Mouse (Mus musculus) embryonic fibroblast, embryonic 13.5 days (primary cell): ENCODE measurements around the gene Exoc4. TPM values are rescaled to one million over a fixed set of nuclear protein-coding genes. Genes with fewer than 3 reads are reported as not detected.

ENCODE experiments used
- H3K27ac ChIP-seq: 2 replicates; pipeline ENCODE4 v1.5.1; 2012; ENCODE audit warnings: low read length, control low read depth, inconsistent platforms; ENCODE audit not compliant: insufficient read depth
- H3K4me1 ChIP-seq: 2 replicates; pipeline ENCODE4 v1.6.1; 2011; ENCODE audit warnings: low read length; ENCODE audit not compliant: control insufficient read depth, insufficient read depth
- H3K4me3 ChIP-seq: 2 replicates; pipeline ENCODE4 v1.5.1; 2011; ENCODE audit warnings: mild to moderate bottlenecking, control low read depth, low read length; ENCODE audit not compliant: insufficient read depth
- CTCF ChIP-seq: IDR thresholded peaks from 2 replicates; pipeline ENCODE4 v1.5.1; 2011; ENCODE audit warnings: mild to moderate bottlenecking, control low read depth, low read length, moderate library complexity, borderline replicate concordance; ENCODE audit not compliant: insufficient read depth
- POLR2A ChIP-seq: IDR thresholded peaks from 2 replicates; pipeline ENCODE4 v1.6.1; 2011; ENCODE audit warnings: low read depth, mild to moderate bottlenecking, control low read depth, low read length, moderate library complexity
- polyA plus RNA-seq: library from polyadenylated mRNA; stranded (reverse); fragments of >200 nt; gene quantifications from 2 replicates; pipeline ENCODE4 v1.2.4, GENCODE M21; 2011; ENCODE audit warnings: low read depth; ENCODE audit not compliant: missing spikeins, insufficient read length

Exoc4 gene
- polyA plus RNA-seq, 1 experiment: 121 TPM

DNA sequence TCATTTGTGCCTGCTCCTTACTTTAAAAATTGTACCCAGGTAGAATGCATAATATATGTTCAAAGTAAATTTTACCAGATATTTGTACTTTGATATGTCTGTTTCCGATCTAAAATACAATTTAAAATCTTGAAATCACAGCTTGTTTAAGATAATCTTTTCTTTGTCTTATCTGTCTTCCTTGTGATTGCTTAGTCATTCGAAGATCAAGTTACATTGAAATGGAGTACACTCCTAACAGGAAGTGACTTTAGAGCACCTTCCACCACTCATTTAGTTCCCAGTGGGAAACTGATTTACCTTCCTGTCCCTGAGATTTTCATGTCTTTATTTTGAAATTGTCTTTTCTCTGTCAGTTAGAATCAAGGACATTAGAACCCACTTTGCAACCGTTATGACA is 254.5 kb downstream of the Exoc4 start:
- no peak for TF ChIP-seq POLR2A
- no peak for TF ChIP-seq CTCF
- Histone ChIP-seq H3K4me1 (no peaks in the 10 kb centered on the region), H3K27ac (no peak overlapping the region)

DNA sequence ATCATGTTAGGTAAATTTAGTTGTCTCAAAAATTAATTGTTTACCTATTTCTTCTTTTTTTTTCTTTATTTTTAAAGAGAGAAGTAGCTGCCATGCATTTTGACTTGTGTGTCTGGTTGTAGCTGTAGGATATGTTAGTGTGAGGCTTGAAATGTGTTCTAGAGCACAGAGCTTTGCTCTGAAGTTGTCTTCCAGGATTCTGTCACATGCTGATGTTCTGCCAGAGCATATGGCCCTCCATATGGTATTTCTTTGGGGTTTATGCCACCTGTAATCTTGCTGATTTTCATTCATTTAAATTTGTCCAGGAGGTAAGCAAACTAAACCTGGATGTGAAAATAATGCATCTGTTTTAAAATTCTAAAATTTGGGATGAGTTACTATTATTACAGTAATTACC is 258.2 kb downstream of the Exoc4 start:
- H3K27ac ChIP-seq: no peak overlapping the region
- no peak for TF ChIP-seq POLR2A
- no peak for TF ChIP-seq CTCF
- no peak overlapping the region for H3K4me3 ChIP-seq
- no peaks in the 10 kb centered on the region for H3K4me1 ChIP-seq

More for the DNA sequence above, 254.5 kb downstream of the Exoc4 start:
- H3K4me3 ChIP-seq: no peak overlapping the region

DNA sequence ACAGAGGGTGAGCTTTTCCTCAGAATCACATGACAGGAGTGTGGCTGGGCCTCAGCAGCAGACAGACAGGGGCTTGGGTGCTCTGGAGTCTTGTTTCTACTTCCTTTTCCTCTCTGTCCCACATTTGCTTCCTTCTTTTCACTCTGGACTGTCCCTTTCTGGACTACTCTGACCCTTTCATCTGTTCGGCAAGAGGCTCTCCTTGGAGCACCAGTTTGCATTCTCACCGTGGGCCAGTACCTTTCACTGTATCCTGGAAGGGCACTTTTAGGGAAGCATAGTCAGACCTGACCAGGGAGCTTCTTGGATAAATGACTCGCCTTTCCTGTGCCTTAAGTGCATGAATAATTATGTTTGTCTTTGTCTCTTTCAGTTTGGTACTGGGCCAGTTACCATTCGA is 266.5 kb downstream of the Exoc4 start:
- H3K4me1 ChIP-seq: peaks cover 11% of the 10 kb centered on the region
- H3K4me3 ChIP-seq: no peak overlapping the region
- no peak for TF ChIP-seq POLR2A
- no peak for TF ChIP-seq CTCF
- no peak overlapping the region for H3K27ac ChIP-seq

DNA sequence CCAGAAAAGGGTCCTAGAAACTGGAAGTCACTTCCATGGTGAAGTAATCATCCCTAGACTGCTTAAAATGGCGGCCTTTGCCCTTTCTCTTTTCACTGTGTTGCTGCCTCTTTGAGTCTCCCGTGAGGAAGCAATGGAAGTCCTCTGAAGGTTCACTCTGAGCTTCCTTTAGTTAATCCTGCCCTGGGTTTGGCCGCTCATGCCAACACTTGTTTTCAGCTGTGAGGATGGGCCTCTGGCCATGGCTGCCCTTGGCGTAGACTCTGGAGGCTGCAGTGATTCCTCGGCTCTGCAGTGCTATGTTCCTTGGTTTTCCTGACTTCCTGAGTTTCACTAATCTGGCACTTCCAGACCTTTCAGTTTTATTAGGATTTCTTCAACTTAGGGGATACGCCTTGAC is 267.9 kb downstream of the Exoc4 start:
- H3K4me1 ChIP-seq: peaks cover 11% of the 10 kb centered on the region
- H3K27ac ChIP-seq: no peak overlapping the region
- TF ChIP-seq POLR2A (no peak), CTCF (no peak)
- no peak overlapping the region for H3K4me3 ChIP-seq

DNA sequence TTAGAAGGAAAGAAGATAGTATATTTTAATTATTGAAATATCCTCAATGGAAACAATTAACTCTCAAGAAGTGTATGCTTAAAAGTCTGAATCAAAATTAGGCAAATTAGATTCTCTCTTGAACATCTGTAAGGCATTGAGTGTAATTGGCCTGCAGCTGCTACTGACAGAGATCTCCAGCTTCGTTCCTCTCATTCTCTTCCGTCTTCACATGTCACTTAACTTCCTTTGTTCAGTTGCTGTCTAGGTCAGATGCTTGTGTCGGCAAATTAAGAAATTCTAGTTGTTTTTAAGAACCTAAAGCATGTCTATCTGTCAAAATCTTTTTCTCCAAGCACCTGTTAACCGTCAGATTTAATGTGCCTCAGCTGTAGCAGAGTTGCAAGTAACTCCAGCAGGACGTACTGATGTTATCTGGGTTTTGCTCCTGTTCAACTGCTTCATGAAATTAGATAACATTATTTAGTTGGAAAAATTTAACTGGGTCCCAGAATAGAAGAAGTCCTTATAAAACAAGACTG is 269.1 kb downstream of the Exoc4 start:
- Histone ChIP-seq H3K27ac (no peak overlapping the region), H3K4me1 (peaks cover 11% of the 10 kb centered on the region), H3K4me3 (no peak overlapping the region)
- TF ChIP-seq CTCF (no peak), POLR2A (no peak)

DNA sequence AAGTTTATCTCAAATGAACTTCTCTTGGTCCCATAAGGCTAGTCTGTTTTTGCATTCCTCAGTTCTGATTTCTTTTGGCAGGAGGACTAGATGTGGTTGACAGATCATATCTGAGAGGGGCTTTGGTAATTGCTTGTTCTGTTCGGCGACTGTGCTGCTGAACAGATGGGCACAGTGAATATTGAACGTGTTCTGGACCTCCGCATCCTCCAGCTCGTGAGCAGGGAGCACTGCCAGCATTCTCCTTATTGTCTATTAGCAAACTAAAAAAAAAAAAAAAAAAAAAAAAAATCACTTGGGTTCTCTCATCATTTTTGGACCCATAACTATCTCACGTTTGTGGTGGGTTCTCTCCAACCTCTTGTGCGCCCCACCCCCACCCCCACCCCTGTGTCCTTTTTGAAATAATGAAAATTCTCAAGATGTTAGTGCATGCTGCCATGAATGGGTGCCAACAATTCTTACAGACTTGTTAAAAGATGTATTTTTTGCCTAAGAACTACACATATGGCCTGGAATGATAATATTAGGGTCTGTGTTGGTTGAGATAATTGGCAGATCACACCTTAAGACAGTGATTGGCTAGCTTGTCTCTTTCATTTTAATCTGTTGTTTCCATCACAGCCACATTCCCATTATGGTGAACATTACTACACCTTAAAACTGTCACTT is 276.9 kb downstream of the Exoc4 start:
- Histone ChIP-seq H3K4me3 (no peak overlapping the region), H3K4me1 (no peaks in the 10 kb centered on the region), H3K27ac (no peak overlapping the region)
- TF ChIP-seq POLR2A (no peak), CTCF (no peak)

DNA sequence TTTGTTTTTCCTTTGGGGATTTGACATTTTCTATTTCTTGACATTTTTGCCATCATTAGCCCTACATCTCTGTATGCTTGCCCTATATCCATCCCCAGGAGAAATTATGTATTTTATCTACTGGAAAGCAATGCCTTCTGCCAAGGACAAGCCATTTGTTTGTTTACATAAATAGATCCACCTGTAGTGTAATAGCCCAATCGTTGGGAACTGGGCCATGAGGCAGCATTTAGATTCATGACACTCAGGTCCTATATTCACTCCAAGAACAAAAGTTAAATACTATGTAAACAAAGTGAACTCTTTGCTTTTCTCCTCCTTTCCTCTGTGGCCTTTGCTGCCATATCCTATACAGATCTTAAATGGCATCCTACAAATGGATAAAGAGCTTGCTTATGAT is 291.5 kb downstream of the Exoc4 start:
- no peak overlapping the region for H3K4me3 ChIP-seq

DNA sequence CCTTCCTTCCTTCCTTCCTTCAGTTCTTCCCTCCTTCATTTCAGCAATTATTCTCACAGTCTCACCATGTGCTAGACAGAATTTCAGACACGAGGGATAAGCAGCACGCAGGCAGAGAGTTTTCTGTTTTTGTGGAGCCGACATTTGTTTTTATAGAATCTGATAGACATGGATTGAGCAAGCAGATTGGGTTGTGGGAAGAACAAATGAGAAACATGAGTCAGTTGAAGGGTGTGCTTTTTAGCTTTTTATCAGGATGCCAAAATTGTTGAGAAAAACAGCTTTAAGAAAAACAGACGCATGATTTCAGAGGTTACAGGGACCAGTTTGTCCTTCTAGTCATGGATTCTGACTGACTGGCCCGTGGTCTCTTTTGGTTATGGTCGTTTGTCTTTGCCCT is 293.8 kb downstream of the Exoc4 start:
- TF ChIP-seq POLR2A: no peak
- TF ChIP-seq CTCF: no peak
- Histone ChIP-seq H3K4me1 (no peaks in the 10 kb centered on the region), H3K27ac (no peak overlapping the region), H3K4me3 (no peak overlapping the region)

More for the DNA sequence above, 291.5 kb downstream of the Exoc4 start:
- TF ChIP-seq POLR2A: no peak
- TF ChIP-seq CTCF: no peak
- Histone ChIP-seq H3K4me1 (no peaks in the 10 kb centered on the region), H3K27ac (no peak overlapping the region)

DNA sequence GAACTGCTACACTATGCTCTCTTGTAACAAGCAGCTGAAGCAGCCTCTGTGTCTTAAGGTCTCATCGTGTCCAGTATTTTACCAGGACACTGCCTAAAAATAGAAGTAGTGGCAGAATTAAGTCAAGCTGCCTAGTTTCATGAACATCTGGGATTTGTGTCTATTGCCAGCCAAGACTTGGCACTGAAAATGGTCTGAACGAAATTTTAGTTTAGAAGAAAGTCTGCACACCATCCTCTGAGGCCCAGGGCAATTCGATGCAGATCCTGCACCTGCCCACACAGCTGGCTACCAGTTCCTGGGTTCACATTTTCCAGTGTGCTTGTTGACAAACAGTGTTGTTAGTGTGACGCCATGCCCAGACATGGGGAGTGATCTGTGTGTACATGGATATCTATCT is 303.0 kb downstream of the Exoc4 start:
- H3K27ac ChIP-seq: no peak overlapping the region
- H3K4me3 ChIP-seq: no peak overlapping the region
- H3K4me1 ChIP-seq: no peaks in the 10 kb centered on the region
- TF ChIP-seq CTCF (no peak), POLR2A (no peak)

DNA sequence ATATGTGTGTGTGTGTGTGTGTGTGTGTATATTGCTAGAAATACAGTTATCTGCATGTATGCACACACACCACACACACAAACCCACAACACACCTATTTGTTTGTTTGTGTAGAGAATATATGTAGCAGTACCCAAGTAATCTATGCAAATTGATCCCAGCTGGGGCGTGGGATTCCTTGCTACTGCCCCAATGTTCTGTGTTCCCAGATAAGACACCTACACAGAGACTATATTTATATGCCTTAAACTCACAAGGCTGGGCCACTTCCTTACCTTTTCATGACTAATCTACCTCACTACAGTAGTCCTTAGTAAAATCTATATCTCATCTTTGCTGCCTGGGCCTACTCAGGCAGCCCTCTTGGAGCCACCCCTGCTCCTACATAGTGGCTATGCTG is 312.0 kb downstream of the Exoc4 start:
- H3K27ac ChIP-seq: no peak overlapping the region
- no peak overlapping the region for H3K4me3 ChIP-seq
- TF ChIP-seq POLR2A (no peak), CTCF (no peak)
- no peaks in the 10 kb centered on the region for H3K4me1 ChIP-seq
